Mouse (Mus musculus): ENCODE data around the gene 5330417C22Rik. TPM values are rescaled to one million over a fixed set of nuclear protein-coding genes. Genes with fewer than 3 reads are reported as not detected.
A peak's percentile ranks its signal among the peaks of the same experiment; 100 is the strongest.

The 5330417C22Rik gene
- total RNA-seq, 2 experiments from 2014 or later: 0.05 to 0.25 TPM

GRCm38 (mm10) chr3:108423006-108423405, 113.3 kb downstream of the 5330417C22Rik start:
- intact Hi-C loops (cut with DNase I): no loop called here
- DNase-seq: no peak

- intact Hi-C loops (cut with DNase I): no loop called here
Measured at GRCm38 (mm10) chr3:108415831-108416223, 120.5 kb downstream of the 5330417C22Rik start.

GRCm38 (mm10) chr3:108414857-108415830, 121.2 kb downstream of the 5330417C22Rik start, which contains the start of gene Celsr2:
Gene Celsr2, minus strand, starts transcription at chr3:108415552.
- intact Hi-C loops (cut with DNase I): no loop called here
- DNase-seq: peak in 1 of 2 experiments; percentile 14

More at GRCm38 (mm10) chr3:108415831-108416223, 120.5 kb downstream of the 5330417C22Rik start:
- peak; percentile 39 to 47 for DNase-seq

- no peak for DNase-seq
- intact Hi-C loops (cut with DNase I): no loop called here
Measured at GRCm38 (mm10) chr3:108413634-108414360, 122.5 kb downstream of the 5330417C22Rik start.

- no peak for DNase-seq
- intact Hi-C loops (cut with DNase I): no loop called here
Measured at GRCm38 (mm10) chr3:108411754-108412121, 124.6 kb downstream of the 5330417C22Rik start.

- no peak for DNase-seq
- intact Hi-C loops (cut with DNase I): no loop called here
Measured at GRCm38 (mm10) chr3:108411026-108411753, 125.1 kb downstream of the 5330417C22Rik start.

- DNase-seq: no peak
- intact Hi-C loops (cut with DNase I): no loop called here
Measured at GRCm38 (mm10) chr3:108410359-108410714, 126.0 kb downstream of the 5330417C22Rik start.

- DNase-seq: no peak
- intact Hi-C loops (cut with DNase I): no loop called here
Measured at GRCm38 (mm10) chr3:108409656-108410358, 126.5 kb downstream of the 5330417C22Rik start.

GRCm38 (mm10) chr3:108408517-108409008, 127.8 kb downstream of the 5330417C22Rik start:
- no peak for DNase-seq
- intact Hi-C loops (cut with DNase I): no loop called here

- no peak for DNase-seq
- intact Hi-C loops (cut with DNase I): no loop called here
Measured at GRCm38 (mm10) chr3:108406306-108406885, 129.9 kb downstream of the 5330417C22Rik start.

Small RNA genes within 50 kb of the gene (microRNA-seq; reads per million reads assigned to microRNA genes)
- 0 reads per million in 2 experiments for gene Gm22860

Other genes with a start within 250 kb of the 5330417C22Rik start
- gene Mybphl, start 171.6 kb downstream of the 5330417C22Rik start, total RNA-seq (2021): not detected
- gene Psrc1, start 152.7 kb downstream of the 5330417C22Rik start, total RNA-seq (2021): under 1 TPM; 0.26 to 0.32 TPM
- 1 to 10 TPM; 6.4 to 8.2 TPM for gene Celsr2, start 121.0 kb downstream of the 5330417C22Rik start, total RNA-seq (2021)
- 100 to 1,000 TPM; 114 to 119 TPM for gene Sars, start 91.3 kb downstream of the 5330417C22Rik start, total RNA-seq (2021)
- not detected for gene 1700013F07Rik, start 2.4 kb downstream of the 5330417C22Rik start, total RNA-seq (2021)
- 10 to 100 TPM; 12.3 to 14.0 TPM for gene Tmem167b, start 25.9 kb upstream of the 5330417C22Rik start, total RNA-seq (2021)
- 10 to 100 TPM; 18.0 to 21.4 TPM for gene Taf13, start 35.2 kb upstream of the 5330417C22Rik start, total RNA-seq (2021)
- 1 to 10 TPM; 4.3 TPM for gene Wdr47, start 54.7 kb upstream of the 5330417C22Rik start, total RNA-seq (2021)
- gene Clcc1, start 117.4 kb upstream of the 5330417C22Rik start, total RNA-seq (2021): 10 to 100 TPM; 31.8 to 38.9 TPM
- gene Gpsm2, start 185.8 kb upstream of the 5330417C22Rik start, total RNA-seq (2021): 1 to 10 TPM; 1.7 to 1.9 TPM
- under 1 TPM; 0.10 to 0.25 TPM for gene Aknad1, start 203.1 kb upstream of the 5330417C22Rik start, total RNA-seq (2021)